Mouse (Mus musculus) ovary, postnatal 10 days (tissue): ENCODE results near the gene Gm7173.

Source experiments
- DNase-seq: peaks from one replicate; pipeline ENCODE4 v3.0.0; 2022; ENCODE audit warnings: low spot score

The Gm7173 gene

DNA sequence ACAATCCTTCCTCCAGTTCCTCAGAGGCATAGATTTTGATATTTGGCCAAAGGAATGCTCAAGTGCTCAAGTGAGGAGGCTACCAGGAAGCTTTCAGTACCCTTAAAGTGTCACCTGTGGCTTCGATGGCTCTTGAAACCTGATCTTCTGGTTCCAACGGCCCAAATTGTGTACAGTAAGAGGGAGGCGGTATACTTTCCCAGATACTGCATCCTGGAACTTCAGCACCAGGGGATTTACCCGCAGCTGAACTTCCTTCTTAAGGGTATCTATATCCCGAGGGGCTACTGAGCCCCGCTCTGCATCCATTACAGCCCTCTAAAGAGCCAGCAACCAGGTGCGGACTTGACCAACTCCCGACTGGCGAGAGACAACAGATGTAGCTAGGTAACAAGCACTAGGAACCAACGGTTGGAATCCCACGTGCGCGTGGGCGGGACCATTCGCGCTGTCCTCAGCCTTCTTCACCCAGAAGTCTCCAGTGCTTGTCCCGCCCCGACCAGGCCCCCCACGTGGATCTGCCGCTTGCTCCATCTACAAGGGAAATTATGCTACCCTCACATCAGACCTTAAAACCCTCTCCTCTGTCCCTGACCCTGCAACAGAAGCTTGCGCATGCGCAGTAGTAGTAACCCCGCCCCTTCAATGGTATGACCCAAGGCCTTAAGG, at the start of gene Gm7173:
Gm7173 (minus strand) TSS at position 309 of the 669 bp plus-strand sequence.
- peak; percentile 1 for DNase-seq

DNA sequence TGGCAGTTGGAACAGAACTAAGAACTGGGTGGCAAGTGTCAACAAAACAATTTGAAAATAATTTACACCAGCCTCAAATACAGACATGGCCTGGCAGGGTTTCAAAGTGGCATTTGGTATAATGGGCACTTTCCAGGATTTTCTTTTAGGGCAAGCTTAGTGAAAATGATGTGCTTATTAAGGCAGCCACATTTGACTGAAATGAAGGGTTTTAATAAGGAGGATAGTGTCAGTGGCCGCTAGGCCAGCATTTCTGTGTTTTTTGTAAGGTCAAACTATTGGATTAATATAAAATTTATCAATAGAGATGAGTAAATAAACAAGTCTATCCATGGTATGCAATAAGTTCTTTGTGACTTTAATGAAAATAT, 546 bp upstream of the Gm7173 start:
- no peak for DNase-seq

DNA sequence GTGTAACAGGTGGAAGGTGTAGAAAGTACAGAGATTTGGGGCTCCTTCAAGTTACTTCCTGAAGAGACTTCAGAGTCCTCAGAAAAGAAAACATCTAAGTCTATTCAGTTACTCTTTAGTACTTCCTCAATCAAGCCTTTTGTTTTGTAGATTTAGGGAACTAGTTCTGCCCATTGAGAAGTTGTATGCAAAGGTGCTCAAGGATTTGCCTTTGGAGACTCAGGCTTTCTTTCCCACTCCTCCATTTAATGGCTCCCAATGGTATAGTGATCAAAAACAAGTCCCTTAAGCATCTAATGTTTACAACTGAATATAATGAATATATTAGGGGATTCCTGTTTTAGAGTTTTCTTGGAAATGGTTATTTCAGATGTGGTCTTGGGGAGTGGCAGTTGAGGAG, 200.3 kb downstream of the Gm7173 start:
- DNase-seq: no peak
